Mouse (Mus musculus): ENCODE measurements at regions not wholly inside any gene's neighbourhood (a gene's known extent, or its start where the extent isn't known, plus 50 kb on each side); places are given as distances from the start of the nearest gene placed in this dataset.
A peak's percentile ranks its signal among the peaks of the same experiment; 100 is the strongest.

- DNase-seq (ENCODE audit: low spot score) = peak; percentile 7
Measured at GRCm38 (mm10) chr1:137927953-137928352, 247.6 kb downstream of the Ptprc start.

GRCm38 (mm10) chr1:137926326-137926725 is 249.2 kb downstream of the Ptprc start:
- no peak for DNase-seq (ENCODE audit: low spot score)

- no peak for DNase-seq (ENCODE audit: low spot score)
Measured at GRCm38 (mm10) chr1:137924156-137924555, 251.4 kb downstream of the Ptprc start.

GRCm38 (mm10) chr1:137923705-137924104 is 251.8 kb downstream of the Ptprc start:
- DNase-seq (ENCODE audit: low spot score) = no peak

GRCm38 (mm10) chr1:137922769-137923168 is 252.7 kb downstream of the Ptprc start:
- no peak for DNase-seq (ENCODE audit: low spot score)

- DNase-seq (ENCODE audit: low spot score) = no peak
Measured at GRCm38 (mm10) chr1:137921592-137921991, 253.9 kb downstream of the Ptprc start.

GRCm38 (mm10) chr1:137919739-137920563 is 255.6 kb downstream of the Ptprc start:
- no peak for DNase-seq (ENCODE audit: low spot score)

- no peak for DNase-seq (ENCODE audit: low spot score)
Measured at GRCm38 (mm10) chr1:137917449-137917848, 258.1 kb downstream of the Ptprc start.

GRCm38 (mm10) chr1:137906883-137907282 is 268.6 kb downstream of the Ptprc start:
- no peak for DNase-seq (ENCODE audit: low spot score)

GRCm38 (mm10) chr1:137906477-137906876 is 269.0 kb downstream of the Ptprc start:
- DNase-seq (ENCODE audit: low spot score) = no peak

GRCm38 (mm10) chr1:137905566-137905965 is 269.9 kb downstream of the Ptprc start:
- DNase-seq (ENCODE audit: low spot score) = no peak

- no peak for DNase-seq (ENCODE audit: low spot score)
Measured at GRCm38 (mm10) chr1:137903351-137903750, 272.2 kb downstream of the Ptprc start.

- DNase-seq (ENCODE audit: low spot score) = no peak
Measured at GRCm38 (mm10) chr1:137902859-137903258, 272.6 kb downstream of the Ptprc start.

GRCm38 (mm10) chr1:137901996-137902395 is 273.5 kb downstream of the Ptprc start:
- no peak for DNase-seq (ENCODE audit: low spot score)

- DNase-seq (ENCODE audit: low spot score) = no peak
Measured at GRCm38 (mm10) chr1:137901211-137901610, 274.3 kb downstream of the Ptprc start.

- DNase-seq (ENCODE audit: low spot score) = peak; percentile 1
Measured at GRCm38 (mm10) chr1:137900621-137901071, 274.9 kb downstream of the Ptprc start.

- DNase-seq (ENCODE audit: low spot score) = peak; percentile 16
Measured at GRCm38 (mm10) chr1:137899916-137900601, 275.4 kb downstream of the Ptprc start.

- DNase-seq (ENCODE audit: low spot score) = no peak
Measured at GRCm38 (mm10) chr1:137899305-137899704, 276.2 kb downstream of the Ptprc start.

GRCm38 (mm10) chr1:137898891-137899290 is 276.6 kb downstream of the Ptprc start:
- peak; percentile 9 for DNase-seq (ENCODE audit: low spot score)

- peak; percentile 65 for DNase-seq (ENCODE audit: low spot score)
Measured at GRCm38 (mm10) chr1:137898397-137898796, 277.1 kb downstream of the Ptprc start.

- no peak for DNase-seq (ENCODE audit: low spot score)
Measured at GRCm38 (mm10) chr1:137881656-137882055, 293.9 kb downstream of the Ptprc start.

GRCm38 (mm10) chr1:137874361-137874760 is 301.1 kb downstream of the Ptprc start:
- DNase-seq (ENCODE audit: low spot score) = no peak

GRCm38 (mm10) chr1:137873628-137874027 is 301.9 kb downstream of the Ptprc start:
- no peak for DNase-seq (ENCODE audit: low spot score)

Measured in ovary, postnatal 14 days (tissue).